Mouse (Mus musculus) myocyte (in vitro differentiated cells): ENCODE results near the gene Klk14.

Experiments used
- CEBPB ChIP-seq: IDR thresholded peaks from 2 replicates; pipeline ENCODE4 v1.6.1; 2011; ENCODE audit warnings: mild to moderate bottlenecking, moderate library complexity; ENCODE audit not compliant: poor library complexity, insufficient read depth, severe bottlenecking
- E2F4 ChIP-seq: IDR thresholded peaks from one replicate; pipeline ENCODE4 v1.6.1; 2011; ENCODE audit warnings: mild to moderate bottlenecking, control low read depth, moderate library complexity; ENCODE audit not compliant: insufficient read depth
- MAX ChIP-seq: IDR thresholded peaks from one replicate; pipeline ENCODE4 v1.6.1; 2011; ENCODE audit warnings: low read depth, mild to moderate bottlenecking, control low read depth
- MYOD1 ChIP-seq, 3 experiments: IDR thresholded peaks; one replicate each; pipeline ENCODE4 v1.6.1; 2011; ENCODE audit warnings: control low read depth in 2 of 3, low read depth in 2 of 3, mild to moderate bottlenecking in 2 of 3, moderate library complexity in 1 of 3; ENCODE audit not compliant: insufficient read length in 2 of 3, control insufficient read depth in 1 of 3
- MYOG ChIP-seq, 3 experiments: IDR thresholded peaks; one replicate each; pipeline ENCODE4 v1.6.1; 2011; ENCODE audit warnings: control low read depth in 2 of 3, low read depth in 2 of 3, mild to moderate bottlenecking in 2 of 3; ENCODE audit not compliant: insufficient read length in 2 of 3, control insufficient read depth in 1 of 3, insufficient read depth in 1 of 3
- POLR2A ChIP-seq: IDR thresholded peaks from one replicate; pipeline ENCODE4 v1.6.1; 2011; ENCODE audit warnings: low read depth, mild to moderate bottlenecking, control low read depth, moderate library complexity; ENCODE audit not compliant: insufficient read length
- POLR2AphosphoS2 ChIP-seq: IDR thresholded peaks from one replicate; pipeline ENCODE4 v1.6.1; 2011; ENCODE audit warnings: low read depth, control low read depth; ENCODE audit not compliant: insufficient read length
- REST ChIP-seq: IDR thresholded peaks from one replicate; pipeline ENCODE4 v1.6.1; 2011; ENCODE audit warnings: mild to moderate bottlenecking, control low read depth, moderate library complexity; ENCODE audit not compliant: insufficient read depth, insufficient read length
- SRF ChIP-seq: IDR thresholded peaks from one replicate; pipeline ENCODE4 v1.6.1; 2011; ENCODE audit warnings: low read depth; ENCODE audit not compliant: control insufficient read depth, insufficient read length
- TCF12 ChIP-seq: IDR thresholded peaks from one replicate; pipeline ENCODE4 v1.6.1; 2011; ENCODE audit warnings: mild to moderate bottlenecking, control low read depth; ENCODE audit not compliant: poor library complexity, insufficient read depth, severe bottlenecking
- USF1 ChIP-seq: IDR thresholded peaks from one replicate; pipeline ENCODE4 v1.6.1; 2011; ENCODE audit warnings: low read depth, mild to moderate bottlenecking, control low read depth, moderate library complexity

- TF ChIP-seq MYOG (IDR thresholded peaks at IDR 0.05; ENCODE audit: control insufficient read depth in 1 of 3, insufficient read depth in 1 of 3, insufficient read length in 2 of 3, low read depth in 2 of 3) (no peak), POLR2A (no peak), REST (no peak), TCF12 (no peak), USF1 (no peak), POLR2AphosphoS2 (no peak), MAX (no peak), SRF (no peak), E2F4 (no peak), CEBPB (no peak), MYOD1 (IDR thresholded peaks at IDR 0.05; ENCODE audit: control insufficient read depth in 1 of 3, insufficient read length in 2 of 3, low read depth in 2 of 3) (no peak)
Measured at GRCm38 (mm10) chr7:43675091-43675490, 15.1 kb upstream of the Klk14 start.
